Mouse (Mus musculus) CH12.LX (cell line): Measurements from ENCODE around the gene Opa1. TPM values are rescaled to one million over a fixed set of nuclear protein-coding genes. Genes with fewer than 3 reads are reported as not detected.

Source experiments
- DNase-seq: peaks from one replicate; pipeline ENCODE4 v3.0.0-alpha.2; 2013; ENCODE audit errors: extremely low read depth
- H3K27ac ChIP-seq: 2 replicates; pipeline ENCODE4 v1.5.1; 2012; ENCODE audit warnings: low read depth, mild to moderate bottlenecking, control low read depth, moderate library complexity; ENCODE audit not compliant: insufficient read depth
- H3K27me3 ChIP-seq: replicated peaks from 2 replicates; pipeline ENCODE3; 2012; ENCODE audit warnings: inconsistent platforms
- H3K36me3 ChIP-seq, 2 experiments: replicated peaks in 1 of 2; 2 replicates each; pipeline versions ENCODE3 to v1.6.1; 2012; ENCODE audit warnings: inconsistent platforms in 1 of 2, low read length in 1 of 2, mild to moderate bottlenecking in 1 of 2, mixed read lengths in 1 of 2, moderate library complexity in 1 of 2; ENCODE audit not compliant: control insufficient read depth in 1 of 2, insufficient read depth in 1 of 2
- H3K4me1 ChIP-seq, 2 experiments: 2 replicates each; pipeline ENCODE4 v1.6.1; 2012; ENCODE audit warnings: inconsistent platforms in 1 of 2, moderate library complexity in 1 of 2; ENCODE audit not compliant: insufficient read depth in 2 of 2, control insufficient read depth in 1 of 2
- H3K4me2 ChIP-seq: 2 replicates; pipeline ENCODE4 v1.6.1; 2012; ENCODE audit warnings: low read depth, mild to moderate bottlenecking, control low read depth; ENCODE audit not compliant: poor library complexity, insufficient read depth, severe bottlenecking
- H3K4me3 ChIP-seq, 3 experiments: fragments of 150-350 bp in 1 of 3; sonication (generic) in 1 of 3; replicated peaks in 1 of 3; 2 replicates each; pipeline versions ENCODE3 to v1.5.1; 2011 to 2012; ENCODE audit warnings: low read depth in 2 of 3, low read length in 2 of 3, mild to moderate bottlenecking in 2 of 3, moderate library complexity in 2 of 3, control low read depth in 1 of 3, improper control_type of control experiment in 1 of 3, inconsistent platforms in 1 of 3, mixed read lengths in 1 of 3; ENCODE audit not compliant: poor library complexity in 1 of 3
- H3K79me2 ChIP-seq: replicated peaks from 2 replicates; pipeline ENCODE4 v1.6.1; 2012; ENCODE audit warnings: mild to moderate bottlenecking, moderate library complexity; ENCODE audit not compliant: control insufficient read depth, poor library complexity, insufficient read depth, severe bottlenecking; ENCODE audit errors: extremely low read depth
- H3K9ac ChIP-seq: 2 replicates; pipeline ENCODE4 v1.6.1; 2012; ENCODE audit warnings: low read depth, mild to moderate bottlenecking, control low read depth, moderate library complexity; ENCODE audit not compliant: insufficient read depth
- H3K9me3 ChIP-seq: replicated peaks from 2 replicates; pipeline ENCODE3; 2012; ENCODE audit warnings: low read length, inconsistent platforms, mixed read lengths
- BHLHE40 ChIP-seq: IDR thresholded peaks from 2 replicates; pipeline ENCODE4 v1.6.1; 2011; ENCODE audit warnings: mild to moderate bottlenecking, low read depth, low read length, improper control_type of control experiment
- CHD2 ChIP-seq: IDR thresholded peaks from 2 replicates; pipeline ENCODE4 v1.6.1; 2011; ENCODE audit warnings: low read length, improper control_type of control experiment
- E2F4 ChIP-seq: IDR thresholded peaks from 2 replicates; pipeline ENCODE4 v1.6.1; 2011; ENCODE audit warnings: low read depth, low read length, improper control_type of control experiment; ENCODE audit not compliant: insufficient replicate concordance
- EP300 ChIP-seq: IDR thresholded peaks from 2 replicates; pipeline ENCODE4 v1.6.1; 2011; ENCODE audit warnings: low read length, improper control_type of control experiment
- ETS1 ChIP-seq: conservative IDR thresholded peaks from 2 replicates; pipeline ENCODE4 v1.6.1; 2012; ENCODE audit warnings: low read depth, mild to moderate bottlenecking, inconsistent platforms, low read length, improper control_type of control experiment, moderate library complexity
- HCFC1 ChIP-seq: IDR thresholded peaks from 2 replicates; pipeline ENCODE4 v1.6.1; 2012; ENCODE audit warnings: low read depth, mild to moderate bottlenecking, inconsistent platforms, low read length, improper control_type of control experiment
- IRF4 ChIP-seq: IDR thresholded peaks from 2 replicates; pipeline ENCODE4 v1.6.1; 2014; ENCODE audit warnings: low read depth, mild to moderate bottlenecking, inconsistent platforms, low read length, improper control_type of control experiment
- MAZ ChIP-seq: IDR thresholded peaks from 2 replicates; pipeline ENCODE4 v1.6.1; 2012; ENCODE audit warnings: low read depth, mild to moderate bottlenecking, inconsistent platforms, low read length, improper control_type of control experiment, moderate library complexity
- MYC ChIP-seq: IDR thresholded peaks from 2 replicates; pipeline ENCODE4 v1.6.1; 2011; ENCODE audit warnings: low read depth, mild to moderate bottlenecking, improper control_type of control experiment, low read length
- RCOR1 ChIP-seq: conservative IDR thresholded peaks from 2 replicates; pipeline ENCODE4 v1.6.1; 2012; ENCODE audit warnings: low read depth, mild to moderate bottlenecking, inconsistent platforms, low read length, improper control_type of control experiment
- SMC3 ChIP-seq: IDR thresholded peaks from 2 replicates; pipeline ENCODE4 v1.6.1; 2011; ENCODE audit warnings: low read depth, low read length, improper control_type of control experiment
- TCF12 ChIP-seq: IDR thresholded peaks from 2 replicates; pipeline ENCODE4 v1.6.1; 2014; ENCODE audit warnings: low read depth, mild to moderate bottlenecking, inconsistent platforms, low read length, improper control_type of control experiment
- USF2 ChIP-seq: conservative IDR thresholded peaks from 2 replicates; pipeline ENCODE4 v1.6.1; 2011; ENCODE audit warnings: low read depth, low read length, improper control_type of control experiment
- ZNF384 ChIP-seq: IDR thresholded peaks from 2 replicates; pipeline ENCODE4 v1.6.1; 2012; ENCODE audit warnings: low read depth, low read length, improper control_type of control experiment, inconsistent platforms
- dilution Hi-C: fragments of 300-500 bp; cut with MboI; formaldehyde crosslinking; loops from 2 replicates; pipeline ENCODE4 v1.14.3; 2020; ENCODE audit warnings: low sequenced_read_pairs; ENCODE audit not compliant: extremely low pct_unique_long_range_greater_than_20kb, extremely low pct_ligation_motif_present
- in situ Hi-C: fragments of 300-500 bp; cut with MboI; formaldehyde crosslinking; loops from 3 replicates; pipeline ENCODE4 v1.14.3; 2019; ENCODE audit warnings: low sequenced_read_pairs, low pct_ligation_motif_present, low pct_unique_long_range_greater_than_20kb, mixed read lengths
- polyA plus RNA-seq: library from polyadenylated mRNA; unstranded; fragments of >175 nt; gene quantifications from 2 replicates; pipeline ENCODE4 v1.2.1, GENCODE M21; 2012; ENCODE audit warnings: low read depth; ENCODE audit not compliant: insufficient read length
- total RNA-seq, 2 experiments: library from RNA; depleted of rRNA; stranded (reverse); fragments of 300-350 nt in 1 of 2; fragments of >200 nt in 1 of 2; gene quantifications; 2 replicates each; pipeline ENCODE4 v1.2.3; 2012 to 2014

Gene Opa1
- total and polyA plus RNA-seq, 3 experiments: 42.0 to 57.3 (median 49.9) TPM

DNA sequence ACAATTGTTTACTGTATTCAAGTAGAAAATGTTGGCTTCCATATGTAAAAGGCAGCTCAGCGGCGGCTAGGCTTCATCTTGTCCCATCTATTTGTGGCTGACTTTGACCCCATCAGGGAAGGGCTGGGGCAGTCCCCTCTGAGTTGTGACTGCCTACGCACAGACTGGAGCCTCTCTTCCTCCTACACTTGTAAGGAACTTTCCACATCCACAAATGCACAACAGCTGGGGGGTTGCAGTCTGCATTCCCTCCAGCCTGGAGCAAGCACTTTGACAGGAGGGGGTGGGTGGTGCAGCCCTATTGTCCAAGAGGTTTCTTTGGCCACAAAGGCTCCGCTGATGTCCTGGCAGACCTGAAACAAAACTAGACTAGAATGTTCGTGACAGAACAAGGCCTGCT lies 100.5 kb downstream of the Opa1 start:
- peak; percentile 60 for DNase-seq
- dilution Hi-C loops: no loop called here
- Histone ChIP-seq H3K4me3 (no peak overlapping the region), H3K27ac (no peak overlapping the region), H3K36me3 (no peaks in the 10 kb centered on the region), H3K27me3 (no peaks in the 10 kb centered on the region), H3K9me3 (no peaks in the 10 kb centered on the region), H3K79me2 (no peaks in the 10 kb centered on the region), H3K9ac (0 out of 2 replicates have a peak overlapping the region, but pooled peaks have one; percentile 4), H3K4me1 (peaks cover 7 to 22% of the 10 kb centered on the region in 2 experiments), H3K4me2 (peak overlapping the region; percentile 51; the same call in 1 of the 2 replicates)
- in situ Hi-C loops: no loop called here
- TF ChIP-seq ZNF384 (no peak), MYC (no peak), CHD2 (no peak), HCFC1 (no peak), IRF4 (no peak; the same call in 1 of the 2 replicates), ETS1 (peak; percentile 46), EP300 (peak; percentile 54; the same call in 1 of the 2 replicates), TCF12 (0 out of 2 replicates have a peak, but pooled peaks have one; percentile 30), BHLHE40 (0 out of 2 replicates have a peak, but pooled peaks have one; percentile 16)

DNA sequence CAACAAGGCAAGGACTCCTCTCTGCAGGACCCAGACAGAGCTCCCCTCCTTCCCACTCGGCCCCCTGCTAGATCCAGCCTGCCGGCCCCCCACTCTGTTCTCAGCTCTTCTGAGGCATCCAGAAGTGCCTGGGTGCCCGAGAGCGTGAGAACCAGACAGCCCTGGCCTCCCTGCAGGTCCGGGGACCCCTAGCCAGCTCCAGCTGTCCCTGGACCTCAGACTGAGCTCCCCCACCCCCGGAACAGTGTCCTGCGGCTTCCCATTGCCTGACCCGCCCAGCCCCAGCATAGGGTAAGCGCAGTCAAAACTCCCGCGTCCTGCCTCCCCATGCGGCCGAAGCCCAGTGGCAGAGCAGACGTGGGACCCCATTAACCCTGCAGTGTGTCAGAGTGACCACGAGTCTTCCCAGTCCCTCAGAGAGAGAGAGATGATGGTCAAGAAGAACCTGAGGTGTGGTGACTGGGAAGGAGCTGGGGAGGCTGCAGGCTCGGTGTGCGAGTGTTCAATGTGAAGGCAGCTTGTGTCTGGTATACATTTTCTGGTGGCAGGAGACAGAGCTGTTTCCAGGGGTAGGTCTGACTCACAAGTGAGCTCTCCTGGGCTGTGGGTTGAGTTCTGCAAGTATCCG lies 101.5 kb downstream of the Opa1 start:
- no peaks in the 10 kb centered on the region for H3K9me3 ChIP-seq
- H3K4me3 ChIP-seq: no peak overlapping the region
- in situ Hi-C loops (no loop called here), dilution Hi-C loops (no loop called here)
- DNase-seq: no peak
- TF ChIP-seq HCFC1 (no peak), RCOR1 (no peak), MAZ (no peak), SMC3 (no peak), USF2 (no peak), E2F4 (no peak)
- no peak overlapping the region for H3K9ac ChIP-seq
- H3K4me1 ChIP-seq: peaks cover 7 to 22% of the 10 kb centered on the region in 2 experiments
- no peaks in the 10 kb centered on the region for H3K27me3 ChIP-seq
- H3K4me2 ChIP-seq: no peak overlapping the region
- H3K36me3 ChIP-seq: no peaks in the 10 kb centered on the region
- H3K79me2 ChIP-seq: no peaks in the 10 kb centered on the region
- no peak overlapping the region for H3K27ac ChIP-seq
